Mouse (Mus musculus) forelimb bud, embryonic 11.5 days (tissue): ENCODE data around the gene Atxn7l1.

Experiments used
- DNase-seq: peaks from one replicate; pipeline ENCODE4 v3.0.0-alpha.2; 2012; ENCODE audit warnings: low read depth, low spot score

Gene Atxn7l1

DNA sequence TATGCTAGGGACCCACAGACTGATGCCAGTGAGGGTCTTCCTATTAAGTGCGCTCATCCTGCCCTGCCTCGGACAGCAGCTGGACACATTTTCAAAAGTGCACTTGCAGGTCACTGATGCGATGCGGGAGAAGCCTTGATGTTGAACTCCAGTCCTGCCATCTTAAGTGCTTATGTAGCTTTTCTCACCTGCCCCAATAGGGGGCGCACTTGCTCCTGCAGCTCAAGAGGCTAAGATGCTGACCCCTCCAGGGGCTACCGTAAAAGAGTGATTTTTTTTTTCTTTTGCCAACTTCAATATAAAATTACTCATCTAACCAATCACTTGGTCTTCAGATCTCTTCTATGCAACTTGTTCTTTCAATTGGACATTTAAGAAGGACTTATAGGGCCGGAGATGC, 175.1 kb downstream of the Atxn7l1 start:
- DNase-seq = no peak

DNA sequence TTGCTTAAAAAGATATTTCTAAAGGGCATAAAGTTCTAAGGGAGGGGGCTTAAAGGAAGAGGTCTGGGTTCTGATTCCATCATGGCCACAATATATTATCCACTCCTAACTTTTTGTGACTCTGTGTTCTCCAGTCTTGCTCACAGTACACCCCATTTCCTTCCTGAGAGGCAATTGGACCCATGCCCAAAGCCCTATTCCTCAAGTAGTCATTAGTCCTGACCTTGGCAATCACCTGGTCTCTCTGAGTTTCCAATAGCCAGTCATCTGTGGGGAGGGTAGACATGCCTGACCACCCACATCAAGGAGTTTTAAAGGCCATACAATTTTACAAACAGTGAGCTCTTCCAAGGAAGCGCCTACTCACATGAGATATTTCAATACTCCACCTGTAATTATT, 176.3 kb downstream of the Atxn7l1 start:
- no peak for DNase-seq

DNA sequence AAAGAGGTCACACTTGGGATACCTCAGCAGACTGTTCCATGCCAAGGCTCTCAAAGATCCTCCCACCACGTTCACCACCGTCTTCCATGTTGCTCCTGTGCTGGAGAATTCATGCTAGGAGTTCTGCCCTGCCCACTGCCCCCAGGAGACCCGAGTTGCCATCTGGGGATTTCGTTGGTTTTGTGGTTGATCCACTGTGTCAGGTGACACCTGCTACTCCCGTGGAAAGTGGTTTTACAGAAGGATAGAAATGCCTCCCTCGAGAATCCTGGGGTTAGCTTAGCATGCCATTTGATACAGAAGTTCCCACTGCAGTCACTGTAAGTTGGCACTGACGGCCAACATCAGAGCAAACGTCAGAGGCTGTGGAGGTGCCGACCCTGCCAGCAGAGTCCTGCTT, 177.9 kb downstream of the Atxn7l1 start:
- no peak for DNase-seq

DNA sequence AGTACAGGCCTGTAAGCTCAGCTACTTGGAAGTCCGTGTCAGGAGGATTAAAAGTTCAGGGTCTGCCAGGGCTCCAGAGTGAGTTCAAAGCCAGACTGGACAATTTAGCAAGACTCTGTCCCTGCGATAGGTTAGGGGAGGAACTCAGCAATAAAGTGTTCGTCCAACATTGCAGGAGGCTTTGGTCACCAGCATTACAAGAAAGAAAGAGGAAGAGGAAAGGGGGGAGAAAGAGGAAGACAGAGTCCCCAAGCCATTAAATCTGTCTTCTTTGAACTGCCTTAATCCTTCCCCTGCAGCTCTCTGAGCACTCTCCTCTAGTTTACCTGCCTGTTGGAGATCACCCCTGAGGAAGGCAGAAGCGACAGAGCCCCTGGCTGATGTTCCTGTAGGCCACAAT, 184.6 kb downstream of the Atxn7l1 start:
- no peak for DNase-seq

DNA sequence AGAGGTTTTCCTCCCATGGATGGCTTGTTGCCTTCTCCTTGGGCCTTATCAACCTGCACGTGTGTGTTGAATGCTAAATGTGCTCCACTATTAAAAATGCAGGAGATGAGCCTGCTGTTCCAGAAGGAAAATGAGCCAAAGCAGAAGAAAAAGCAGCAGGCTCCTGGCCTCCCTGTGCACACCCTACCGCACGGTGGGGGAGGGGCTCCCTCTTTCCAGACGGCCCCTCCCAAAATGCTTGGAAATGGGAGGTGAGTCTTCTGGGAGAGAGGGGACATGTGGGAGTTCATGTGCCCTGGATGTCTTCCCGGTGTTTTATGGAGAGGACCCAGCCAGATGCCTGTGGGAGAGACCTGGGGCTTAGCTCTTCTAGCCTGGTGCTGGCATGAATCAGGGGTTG, 185.3 kb downstream of the Atxn7l1 start:
- no peak for DNase-seq

DNA sequence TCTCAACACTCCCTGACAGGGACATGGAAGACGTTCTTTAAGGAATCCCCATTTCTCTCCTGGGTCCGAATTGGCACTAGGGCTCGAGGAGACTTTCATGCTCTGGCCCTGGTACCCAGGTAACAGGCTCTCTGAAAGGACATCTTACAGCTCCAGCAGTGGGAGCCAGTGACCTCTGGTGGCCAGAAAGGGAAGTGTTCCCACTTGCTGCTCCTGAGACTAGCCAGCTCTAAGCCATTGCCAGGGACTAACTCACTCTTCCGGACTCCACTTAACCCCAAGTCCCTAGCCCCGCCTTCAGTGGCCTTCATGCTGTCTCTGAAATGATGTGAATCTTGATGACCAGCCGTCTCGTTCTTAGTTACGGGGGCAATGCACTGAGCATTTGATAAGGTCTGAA, 186.4 kb downstream of the Atxn7l1 start:
- peak; percentile 85 for DNase-seq

DNA sequence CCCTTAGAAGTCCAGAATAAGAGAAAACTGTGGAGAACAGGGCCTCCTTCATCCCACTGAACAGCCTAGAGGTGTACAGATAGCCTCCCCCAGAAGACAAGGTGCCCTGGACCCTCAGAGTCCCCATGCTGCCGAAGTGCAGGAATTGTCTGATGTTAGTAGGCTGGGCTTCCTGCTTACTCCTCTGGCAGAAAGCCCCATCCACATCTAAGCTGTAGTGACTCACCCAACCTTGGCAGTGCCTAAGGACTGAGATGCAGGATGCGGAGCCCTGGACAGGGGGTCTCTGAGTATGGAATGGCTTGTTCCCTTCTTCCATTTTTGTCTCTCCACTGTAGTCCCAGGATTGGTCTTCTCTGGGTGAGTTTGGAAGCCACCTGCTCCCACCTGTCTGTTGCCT, 187.0 kb downstream of the Atxn7l1 start:
- DNase-seq = no peak

DNA sequence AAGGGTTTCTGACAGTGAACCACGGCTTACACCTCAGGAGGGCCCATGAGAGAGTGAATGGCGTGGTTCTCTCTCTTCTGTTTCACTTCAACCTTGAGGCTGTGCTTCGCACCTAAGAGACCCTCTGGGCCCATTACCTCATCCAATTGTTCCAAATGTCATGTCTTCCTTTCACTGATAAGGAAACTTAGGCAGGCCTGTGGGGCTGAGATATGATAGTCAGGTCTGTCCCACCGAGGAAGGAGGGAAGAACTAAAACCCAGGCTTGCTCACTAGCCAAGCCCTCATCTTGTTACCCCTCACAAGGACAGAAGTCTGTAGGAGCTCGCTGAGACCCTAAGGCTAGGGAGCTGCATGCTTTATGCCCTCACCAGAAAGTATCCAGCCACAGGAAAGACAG, 187.5 kb downstream of the Atxn7l1 start:
- DNase-seq = no peak

DNA sequence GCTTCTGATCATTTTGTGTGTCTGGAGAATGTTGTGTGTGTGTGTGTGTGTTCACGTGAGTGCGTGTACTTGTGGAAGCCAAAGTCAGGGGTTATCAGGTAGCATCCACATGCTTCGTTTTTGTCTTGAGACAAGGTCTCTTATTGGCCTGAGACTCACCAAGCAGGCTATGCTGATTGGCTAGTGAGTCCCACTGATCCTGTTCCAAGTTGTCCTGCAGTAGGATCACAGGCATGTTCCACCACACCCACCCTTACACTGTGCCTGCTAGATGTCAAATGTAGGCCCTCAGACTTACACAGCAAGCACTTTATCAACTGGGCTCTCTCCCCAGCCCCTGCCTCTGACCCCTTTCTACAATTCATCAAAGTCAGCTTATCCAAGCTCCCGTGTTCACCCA, 187.9 kb downstream of the Atxn7l1 start:
- DNase-seq = no peak

DNA sequence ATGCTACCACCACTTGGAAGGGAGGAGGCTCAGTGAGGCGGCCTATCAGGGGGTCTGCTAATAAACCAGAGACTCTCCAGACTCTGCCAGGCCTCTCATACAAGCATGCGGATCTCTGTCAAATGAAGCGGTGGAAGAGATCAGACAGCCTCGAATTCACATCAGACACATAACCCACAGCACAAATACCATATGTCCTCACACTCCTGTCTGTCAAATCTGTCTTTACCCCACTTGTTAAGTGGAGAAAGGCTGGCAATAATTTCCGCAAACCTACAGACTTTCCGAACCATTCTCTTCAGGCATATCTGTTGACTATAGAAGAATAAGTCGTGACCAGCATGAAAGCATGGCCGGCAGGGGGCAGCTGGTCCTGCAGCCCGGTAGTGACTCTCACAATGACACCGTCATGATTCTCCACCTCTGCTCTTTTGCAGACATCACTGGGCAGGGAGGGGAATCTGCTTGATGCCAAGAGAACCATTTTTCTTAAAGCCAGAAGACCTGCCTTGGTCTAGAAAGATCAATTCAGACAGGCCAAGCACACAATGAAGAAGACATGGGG, 189.2 kb downstream of the Atxn7l1 start:
- DNase-seq = no peak

DNA sequence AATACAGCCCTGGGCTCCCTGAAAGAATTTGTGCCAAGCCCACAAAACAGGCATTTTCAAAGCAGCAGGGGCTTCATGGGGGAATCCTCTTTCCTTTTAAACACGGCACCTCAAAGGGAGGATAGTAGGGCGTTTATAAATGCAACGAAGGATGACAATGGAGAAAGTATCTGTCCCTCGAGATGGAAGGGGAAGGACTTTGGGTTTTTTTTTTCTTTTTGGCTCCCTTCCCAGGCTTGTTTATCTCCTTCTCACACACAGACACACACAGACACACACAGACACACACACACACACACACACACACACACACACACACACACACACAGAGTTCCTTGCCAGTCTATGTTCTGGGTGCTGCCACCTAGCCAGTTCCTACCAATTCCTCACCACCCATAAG, 189.8 kb downstream of the Atxn7l1 start:
- DNase-seq = no peak

DNA sequence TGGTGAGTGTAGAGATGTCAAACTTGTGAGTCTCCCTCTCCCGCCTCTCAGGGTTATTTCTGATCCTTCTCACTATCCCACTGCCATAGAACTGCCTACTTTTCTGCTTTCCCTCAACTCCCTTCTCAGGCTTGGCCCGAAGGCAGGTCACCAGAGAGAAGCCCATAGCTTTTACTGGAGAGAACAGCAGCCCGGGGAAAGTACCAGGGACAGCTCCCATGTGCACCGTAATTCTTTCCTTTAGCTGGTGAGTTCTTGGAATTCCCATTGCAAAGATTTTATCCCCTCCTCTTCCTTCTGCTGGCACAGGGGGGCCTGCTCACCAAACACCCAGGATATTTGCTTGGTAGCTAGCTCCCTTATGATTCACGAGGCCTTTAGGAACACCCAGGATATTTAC, 190.7 kb downstream of the Atxn7l1 start:
- peak; percentile 49 for DNase-seq

DNA sequence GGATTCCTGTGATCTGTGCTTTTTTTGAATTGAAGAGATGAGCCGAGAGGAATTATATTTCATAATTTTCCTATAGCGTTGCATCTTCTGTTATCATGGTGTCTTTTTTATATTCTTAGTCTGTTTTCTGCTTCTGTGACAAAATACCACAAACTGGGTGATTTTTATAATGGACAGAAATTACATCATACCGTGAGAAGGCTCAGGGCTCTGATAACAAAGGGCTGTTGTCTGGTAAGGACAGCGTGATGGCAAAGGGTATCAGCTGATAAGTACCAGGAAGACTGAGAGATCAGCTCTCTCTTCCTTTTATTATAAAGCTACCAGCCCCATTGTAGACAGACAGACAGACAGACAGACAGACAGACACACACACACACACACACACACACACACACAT, 192.3 kb downstream of the Atxn7l1 start:
- DNase-seq = no peak

DNA sequence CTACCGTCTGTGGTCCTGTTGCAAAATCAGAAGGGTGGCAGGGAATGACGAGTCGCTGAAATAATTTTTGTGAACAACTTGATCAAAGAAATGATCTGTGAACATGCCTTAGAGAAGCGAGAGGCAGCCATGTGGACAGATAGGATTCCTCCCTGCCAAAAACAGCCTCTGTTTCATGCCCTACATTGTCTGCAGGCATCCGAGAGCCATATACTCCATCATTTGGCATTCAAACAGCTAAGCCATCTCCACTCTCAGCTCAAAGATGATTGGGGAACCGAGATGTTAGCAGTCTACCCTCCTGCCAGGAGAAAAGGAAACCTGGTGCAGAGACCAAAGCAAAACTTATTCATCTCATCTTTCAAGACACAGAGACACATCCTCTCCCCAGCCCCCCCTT, 193.2 kb downstream of the Atxn7l1 start:
- no peak for DNase-seq

DNA sequence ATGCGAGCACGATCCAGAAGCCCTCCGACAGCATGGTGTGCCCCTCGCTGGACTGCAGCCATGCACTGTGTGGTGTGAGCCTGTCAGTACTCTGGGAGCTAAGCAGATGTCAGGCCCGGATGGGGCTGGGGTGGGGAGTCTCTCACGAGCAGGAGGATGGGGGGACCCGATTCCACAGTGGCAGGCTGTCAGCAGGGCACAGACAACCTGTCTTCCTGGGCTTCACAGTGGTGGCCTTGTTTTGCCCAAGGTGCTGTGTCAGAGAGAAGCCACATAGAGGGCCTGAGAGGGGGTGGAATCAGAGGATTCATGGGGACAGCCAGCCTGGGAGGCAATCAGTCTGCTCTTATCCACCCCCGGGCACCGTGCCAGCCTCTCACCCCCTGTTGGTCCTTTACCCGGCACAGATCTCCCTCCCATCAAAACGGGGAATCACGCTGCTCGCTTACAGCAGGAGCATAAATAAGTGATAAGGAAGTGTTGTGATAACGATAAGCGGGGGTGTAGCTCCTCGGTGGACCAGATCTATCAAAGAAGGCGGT, 193.9 kb downstream of the Atxn7l1 start:
- DNase-seq = no peak

DNA sequence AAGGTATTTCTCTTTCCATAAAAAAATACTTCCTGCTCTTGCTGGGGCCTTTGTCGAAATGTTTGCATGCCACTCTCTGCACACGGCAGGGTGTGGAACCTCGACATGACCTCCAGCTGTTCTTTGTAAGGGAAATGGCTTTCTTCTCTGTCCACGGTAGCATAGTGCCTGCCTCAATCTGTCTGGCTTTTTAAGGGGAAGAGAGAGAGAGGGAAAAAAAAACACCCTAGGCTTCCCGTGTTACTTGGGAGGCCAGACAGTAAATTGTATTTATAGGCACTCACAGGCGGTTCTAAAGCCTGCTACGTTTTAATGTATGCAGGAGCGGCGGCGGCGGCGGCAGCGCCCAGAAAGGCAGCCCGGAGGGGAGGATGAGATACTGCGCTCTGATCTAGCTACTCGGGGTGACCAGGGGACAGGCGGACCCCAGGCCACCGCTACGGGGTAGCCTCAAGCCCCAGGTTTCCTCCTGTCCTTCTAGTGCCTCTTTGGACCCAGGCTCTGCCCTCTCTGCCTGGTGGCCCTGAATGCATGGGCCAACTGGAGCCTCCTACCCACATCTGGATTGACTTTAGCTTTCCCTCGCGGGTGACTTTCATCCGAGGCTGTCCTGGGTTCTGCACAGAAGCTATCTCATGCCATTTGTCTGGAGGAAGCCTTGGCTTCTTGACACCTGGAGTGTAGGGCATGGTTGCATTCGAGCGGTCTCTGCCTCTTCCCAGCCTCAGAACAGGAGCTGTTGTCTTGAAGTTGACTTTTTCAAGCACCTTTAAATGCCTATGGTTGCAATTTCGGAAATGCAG, 197.7 kb downstream of the Atxn7l1 start:
- peak; percentile 64 for DNase-seq

DNA sequence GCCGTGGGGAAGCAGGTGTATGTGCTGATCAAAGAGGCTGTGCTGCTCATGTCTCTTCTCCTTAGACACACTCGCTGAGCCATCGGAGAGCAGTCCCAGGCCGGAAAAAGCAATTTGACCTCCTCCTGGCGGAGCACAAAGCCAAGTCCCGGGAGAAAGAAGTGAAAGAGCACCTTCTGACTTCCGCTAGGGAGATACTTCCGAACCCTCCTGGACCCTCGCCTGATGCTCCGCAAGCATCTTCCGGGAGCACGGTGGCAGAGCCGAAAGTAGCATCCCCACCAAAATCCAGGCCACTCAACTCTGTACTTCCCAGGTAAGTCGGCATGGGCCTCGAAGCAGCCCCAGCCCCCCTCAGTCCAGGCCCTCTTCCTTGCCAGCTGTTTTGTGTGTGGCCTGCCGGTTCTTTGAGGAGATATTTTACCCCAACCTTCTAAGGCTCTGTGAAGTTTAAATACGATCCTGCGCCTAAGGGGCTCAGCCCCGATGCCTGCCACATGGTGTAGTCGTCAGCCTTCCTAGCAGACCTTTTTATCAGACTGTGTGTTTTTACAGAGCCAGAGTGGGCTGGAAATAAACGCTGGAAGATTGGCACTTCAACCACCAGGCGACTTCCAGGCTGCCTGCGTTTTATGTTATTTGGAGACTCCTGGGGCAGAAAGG, 198.4 kb downstream of the Atxn7l1 start:
- DNase-seq = peak; percentile 67

DNA sequence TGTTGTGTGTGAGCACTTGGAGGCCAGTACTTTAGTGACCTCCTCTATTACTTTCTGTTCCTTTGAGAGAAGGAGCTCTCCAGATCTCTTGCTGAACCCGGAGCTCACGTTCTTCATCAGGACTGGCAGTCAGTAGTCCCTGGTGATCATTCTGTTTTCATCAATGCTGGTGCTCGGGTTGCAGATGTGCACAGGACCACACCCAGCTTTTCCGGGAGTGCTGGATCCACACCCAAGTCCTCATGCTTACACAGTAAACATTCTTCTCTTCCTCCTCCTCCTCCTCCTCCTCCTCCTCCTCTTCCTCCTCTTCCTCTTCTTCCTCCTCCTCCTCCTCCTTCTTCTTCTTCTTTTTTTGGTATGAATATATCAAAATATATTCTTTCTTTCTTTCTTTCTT, 205.2 kb downstream of the Atxn7l1 start:
- DNase-seq = no peak

DNA sequence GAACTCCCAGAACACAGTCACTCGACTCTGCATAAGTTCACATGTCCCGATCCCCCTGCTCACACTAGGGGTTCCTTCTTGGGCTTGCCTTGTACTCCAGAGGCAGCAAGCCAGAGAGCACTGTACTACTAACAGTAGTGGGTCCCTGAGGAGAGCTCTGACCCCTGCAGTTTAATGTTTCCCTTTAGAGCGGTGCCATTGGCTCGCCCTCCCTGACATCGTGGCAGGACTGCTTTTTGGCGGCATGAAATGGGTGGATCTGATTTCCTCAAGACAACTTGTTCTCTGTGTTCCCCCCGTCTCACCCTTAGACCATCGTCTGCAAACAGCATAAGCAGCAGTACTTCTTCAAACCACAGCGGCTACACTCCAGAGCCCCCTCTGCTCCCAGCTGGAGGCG, 210.9 kb downstream of the Atxn7l1 start:
- no peak for DNase-seq

DNA sequence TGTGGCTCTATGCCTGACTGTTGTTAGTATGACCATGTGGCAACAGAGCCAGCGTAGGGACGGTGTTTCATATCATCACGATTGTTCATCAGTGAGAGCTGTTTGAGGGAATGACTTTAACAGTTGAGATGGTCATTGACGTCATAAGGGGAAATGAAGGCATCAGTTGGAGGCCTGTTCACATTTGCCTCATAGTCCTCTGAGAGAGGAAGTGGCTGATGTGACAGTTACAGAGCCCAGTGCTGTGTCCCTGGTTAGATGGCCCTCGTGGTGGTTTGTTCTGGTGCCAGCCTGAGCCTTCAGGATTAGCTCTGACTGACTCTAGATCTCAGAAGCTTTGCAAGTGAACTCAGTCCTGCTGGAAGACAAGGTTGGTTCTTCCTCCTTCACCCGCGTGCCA, 211.7 kb downstream of the Atxn7l1 start:
- no peak for DNase-seq

DNA sequence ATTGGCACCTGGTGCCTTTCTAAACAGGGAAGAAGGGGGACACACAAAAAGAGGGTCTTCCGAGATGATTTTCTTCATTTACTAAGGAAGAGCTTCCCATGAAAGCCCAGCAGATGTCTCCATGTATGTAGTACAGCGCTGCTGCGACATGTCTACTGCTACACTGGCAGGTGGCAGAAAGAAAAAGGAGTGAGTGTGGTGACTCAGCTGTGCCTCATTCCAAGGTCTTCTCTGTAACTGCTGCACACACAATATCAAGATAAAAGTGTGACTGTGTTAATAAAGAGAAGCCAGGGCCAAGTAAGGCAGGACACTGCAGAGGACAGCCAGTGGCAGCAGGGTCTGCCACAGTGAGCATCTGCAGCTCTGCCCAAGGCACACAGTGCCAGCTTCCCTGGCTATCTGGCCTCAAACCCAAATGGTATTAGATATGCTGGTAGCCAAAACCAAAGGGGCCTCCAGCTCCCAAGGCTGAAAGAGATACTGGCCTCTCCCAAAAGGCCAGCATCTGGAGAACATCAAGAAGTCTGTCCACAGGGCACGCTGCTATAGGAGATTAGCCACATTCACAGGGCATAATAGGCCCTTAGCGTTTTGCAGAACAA, 212.5 kb downstream of the Atxn7l1 start:
- DNase-seq = no peak

DNA sequence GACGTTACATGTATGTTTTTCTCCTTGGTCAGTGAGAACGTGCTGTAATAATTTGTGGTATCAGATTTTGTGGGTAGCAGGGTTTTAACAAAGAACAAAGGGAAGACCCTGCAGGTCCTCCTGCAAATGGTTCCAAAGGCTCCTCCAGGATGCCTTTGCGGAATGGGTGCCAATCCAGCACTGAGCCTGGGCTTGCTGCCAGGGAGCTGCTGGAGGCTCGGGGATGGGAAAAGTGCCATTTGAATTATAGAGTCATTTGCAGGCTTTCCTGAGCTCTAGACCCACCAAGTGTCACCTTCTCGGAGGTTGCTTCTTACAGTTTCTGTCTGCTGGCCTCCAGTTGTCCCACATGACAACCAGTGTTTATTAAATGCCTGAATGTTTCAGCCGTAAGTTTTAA, 213.2 kb downstream of the Atxn7l1 start:
- no peak for DNase-seq
